Mouse (Mus musculus) liver, embryonic 15.5 days (tissue): ENCODE measurements around the gene Tmem50b. TPM values are rescaled to one million over a fixed set of nuclear protein-coding genes. Genes with fewer than 3 reads are reported as not detected.
A peak's percentile ranks its signal among the peaks of the same experiment; 100 is the strongest.

ENCODE experiments used
- ATAC-seq: fragments of 200-750 bp; cut with Nextera tagmentation; 2 replicates; pipeline ENCODE4 v1.8.0; 2017; ENCODE audit warnings: moderate number of reproducible peaks, mild to moderate bottlenecking, moderate library complexity; ENCODE audit not compliant: insufficient read depth
- H3K27ac ChIP-seq: fragments of 300-500 bp; sonication (generic); replicated peaks from 2 replicates; pipeline ENCODE4 v1.5.1; 2015; ENCODE audit warnings: mild to moderate bottlenecking, inconsistent platforms
- H3K27me3 ChIP-seq: fragments of 300-500 bp; sonication (generic); 2 replicates; pipeline ENCODE4 v1.6.1; 2015; ENCODE audit warnings: mild to moderate bottlenecking, inconsistent platforms
- H3K36me3 ChIP-seq: fragments of 300-500 bp; sonication (generic); replicated peaks from 2 replicates; pipeline ENCODE4 v1.6.1; 2015; ENCODE audit warnings: moderate library complexity, mild to moderate bottlenecking, inconsistent platforms
- H3K4me1 ChIP-seq: fragments of 300-500 bp; sonication (generic); replicated peaks from 2 replicates; pipeline ENCODE4 v1.6.1; 2015; ENCODE audit warnings: inconsistent platforms
- H3K4me2 ChIP-seq: fragments of 300-500 bp; sonication (generic); 2 replicates; pipeline ENCODE4 v1.6.1; 2015; ENCODE audit warnings: moderate library complexity, mild to moderate bottlenecking, inconsistent platforms
- H3K4me3 ChIP-seq: fragments of 300-500 bp; sonication (generic); replicated peaks from 2 replicates; pipeline ENCODE4 v1.5.1; 2015; ENCODE audit warnings: mild to moderate bottlenecking, inconsistent platforms
- H3K9ac ChIP-seq: fragments of 300-500 bp; sonication (generic); 2 replicates; pipeline ENCODE4 v1.6.1; 2015; ENCODE audit warnings: moderate library complexity, mild to moderate bottlenecking, inconsistent platforms
- H3K9me3 ChIP-seq: fragments of 300-500 bp; sonication (generic); replicated peaks from 2 replicates; pipeline ENCODE4 v1.6.1; 2016; ENCODE audit warnings: inconsistent platforms
- WGBS: fragments of 180-500 bp; shearing (Covaris S2); methylation state at CpG from one replicate; pipeline ENCODE4 v1.1.7; 2015; ENCODE audit warnings: mixed read lengths; ENCODE audit not compliant: insufficient replicate concordance; 5-methylcytosine and 5-hydroxymethylcytosine counted together
- polyA plus RNA-seq: library from polyadenylated mRNA; unstranded; fragments of >200 nt; fragmentation: Nextera tagmentation; extraction: Ambion mirVana; gene quantifications from 2 replicates; pipeline ENCODE4 v1.2.1, GENCODE M21; 2015

Tmem50b gene
- polyA plus RNA-seq, 1 experiment from 2014 or later, result 6.8 TPM

GRCm38 (mm10) chr16:91564580-91565291 lies 32.9 kb downstream of the Tmem50b start:
- ATAC-seq, result peak; percentile 55; the same call in 1 of the 2 replicates
- no peaks in the 10 kb centered on the region for H3K9me3 ChIP-seq
- peaks cover 46% of the 10 kb centered on the region for H3K36me3 ChIP-seq
- H3K27ac ChIP-seq, result peak overlapping the region; percentile 12; the same call in 1 of the 2 replicates
- peaks cover 32% of the 10 kb centered on the region for H3K4me1 ChIP-seq
- no peak overlapping the region for H3K9ac ChIP-seq
- H3K27me3 ChIP-seq, result peaks cover 4% of the 10 kb centered on the region; the same call in 1 of the 2 replicates
- H3K4me3 ChIP-seq, result no peak overlapping the region
- 58% methylated on average over 4 of the region's 4 CpGs for WGBS
- H3K4me2 ChIP-seq, result peak overlapping the region; percentile 0; the same call in 1 of the 2 replicates

- no peak overlapping the region for H3K9ac ChIP-seq
- 80% methylated on average over 38 of the region's 38 CpGs for WGBS
- H3K27me3 ChIP-seq, result no peaks in the 10 kb centered on the region
- H3K4me2 ChIP-seq, result no peak overlapping the region
- H3K9me3 ChIP-seq, result no peaks in the 10 kb centered on the region
- H3K4me1 ChIP-seq, result peaks cover 32% of the 10 kb centered on the region
- ATAC-seq, result peak; percentile 30
- H3K4me3 ChIP-seq, result no peak overlapping the region
- H3K27ac ChIP-seq, result peak overlapping the region; percentile 39; the same call in 1 of the 2 replicates
- peaks cover 70% of the 10 kb centered on the region for H3K36me3 ChIP-seq
Measured at GRCm38 (mm10) chr16:91561541-91562457, 35.8 kb downstream of the Tmem50b start.

GRCm38 (mm10) chr16:91561099-91561498 lies 36.5 kb downstream of the Tmem50b start:
- Histone ChIP-seq H3K9me3 (no peaks in the 10 kb centered on the region), H3K27me3 (no peaks in the 10 kb centered on the region), H3K9ac (no peak overlapping the region), H3K27ac (0 out of 2 replicates have a peak overlapping the region, but pooled peaks have one; percentile 39), H3K4me3 (no peak overlapping the region), H3K4me2 (no peak overlapping the region), H3K4me1 (peaks cover 34% of the 10 kb centered on the region), H3K36me3 (peaks cover 77% of the 10 kb centered on the region)
- WGBS, result 58% methylated on average over 9 of the region's 9 CpGs
- peak; percentile 19; the same call in 1 of the 2 replicates for ATAC-seq

- WGBS, result 83% methylated on average over 15 of the region's 15 CpGs
- peaks cover 76% of the 10 kb centered on the region for H3K36me3 ChIP-seq
- no peaks in the 10 kb centered on the region for H3K27me3 ChIP-seq
- H3K9ac ChIP-seq, result no peak overlapping the region
- H3K4me2 ChIP-seq, result no peak overlapping the region
- no peaks in the 10 kb centered on the region for H3K9me3 ChIP-seq
- no peak overlapping the region for H3K4me3 ChIP-seq
- no peak for ATAC-seq
- no peak overlapping the region for H3K27ac ChIP-seq
- H3K4me1 ChIP-seq, result peaks cover 40% of the 10 kb centered on the region
Measured at GRCm38 (mm10) chr16:91557693-91558092, 39.9 kb downstream of the Tmem50b start.

- Histone ChIP-seq H3K27me3 (no peaks in the 10 kb centered on the region), H3K9me3 (no peaks in the 10 kb centered on the region), H3K4me3 (no peak overlapping the region), H3K4me2 (no peak overlapping the region), H3K4me1 (peaks cover 40% of the 10 kb centered on the region), H3K27ac (no peak overlapping the region), H3K36me3 (peaks cover 74% of the 10 kb centered on the region), H3K9ac (no peak overlapping the region)
- no peak for ATAC-seq
- 87% methylated on average over 7 of the region's 7 CpGs for WGBS
Measured at GRCm38 (mm10) chr16:91557214-91557613, 40.4 kb downstream of the Tmem50b start.

- Histone ChIP-seq H3K27me3 (no peaks in the 10 kb centered on the region), H3K4me1 (peaks cover 40% of the 10 kb centered on the region), H3K9me3 (no peaks in the 10 kb centered on the region), H3K9ac (no peak overlapping the region), H3K27ac (no peak overlapping the region), H3K36me3 (peaks cover 74% of the 10 kb centered on the region), H3K4me3 (no peak overlapping the region), H3K4me2 (no peak overlapping the region)
- WGBS, result 87% methylated on average over 15 of the region's 15 CpGs
- ATAC-seq, result no peak
Measured at GRCm38 (mm10) chr16:91556659-91557058, 40.9 kb downstream of the Tmem50b start.

- H3K4me1 ChIP-seq, result peaks cover 50% of the 10 kb centered on the region
- no peak overlapping the region for H3K4me2 ChIP-seq
- no peak overlapping the region for H3K4me3 ChIP-seq
- H3K27me3 ChIP-seq, result no peaks in the 10 kb centered on the region
- H3K27ac ChIP-seq, result no peak overlapping the region
- 83% methylated on average over 8 of the region's 8 CpGs for WGBS
- H3K9me3 ChIP-seq, result no peaks in the 10 kb centered on the region
- H3K36me3 ChIP-seq, result peaks cover 59% of the 10 kb centered on the region
- ATAC-seq, result no peak
- no peak overlapping the region for H3K9ac ChIP-seq
Measured at GRCm38 (mm10) chr16:91555017-91555605, 42.5 kb downstream of the Tmem50b start.

GRCm38 (mm10) chr16:91553625-91554024 lies 44.0 kb downstream of the Tmem50b start:
- no peak overlapping the region; the same call in 1 of the 2 replicates for H3K27ac ChIP-seq
- ATAC-seq, result no peak
- H3K36me3 ChIP-seq, result peaks cover 47% of the 10 kb centered on the region
- 19% methylated on average over 12 of the region's 12 CpGs for WGBS
- H3K9ac ChIP-seq, result no peak overlapping the region
- no peak overlapping the region; the same call in 1 of the 2 replicates for H3K4me2 ChIP-seq
- H3K4me1 ChIP-seq, result peaks cover 65% of the 10 kb centered on the region
- no peak overlapping the region for H3K4me3 ChIP-seq
- no peaks in the 10 kb centered on the region for H3K9me3 ChIP-seq
- no peaks in the 10 kb centered on the region for H3K27me3 ChIP-seq

GRCm38 (mm10) chr16:91552072-91552471 lies 45.5 kb downstream of the Tmem50b start:
- no peak overlapping the region for H3K4me3 ChIP-seq
- H3K27ac ChIP-seq, result no peak overlapping the region
- H3K9me3 ChIP-seq, result no peaks in the 10 kb centered on the region
- peaks cover 34% of the 10 kb centered on the region for H3K36me3 ChIP-seq
- H3K4me2 ChIP-seq, result no peak overlapping the region
- peaks cover 81% of the 10 kb centered on the region for H3K4me1 ChIP-seq
- ATAC-seq, result no peak
- H3K9ac ChIP-seq, result no peak overlapping the region
- 61% methylated on average over 9 of the region's 9 CpGs for WGBS
- no peaks in the 10 kb centered on the region for H3K27me3 ChIP-seq

GRCm38 (mm10) chr16:91551081-91551524 lies 46.5 kb downstream of the Tmem50b start:
- Histone ChIP-seq H3K4me2 (peak overlapping the region; percentile 60), H3K27ac (peak overlapping the region; percentile 66), H3K9me3 (no peaks in the 10 kb centered on the region), H3K27me3 (no peaks in the 10 kb centered on the region), H3K36me3 (peaks cover 24% of the 10 kb centered on the region), H3K9ac (peak overlapping the region; percentile 28; the same call in 1 of the 2 replicates), H3K4me1 (peaks cover 88% of the 10 kb centered on the region), H3K4me3 (peak overlapping the region; percentile 10)
- WGBS, result 18% methylated on average over 10 of the region's 10 CpGs
- peak; percentile 50 for ATAC-seq
